Mouse (Mus musculus): ENCODE results near the gene Slc25a51. TPM values are rescaled to one million over a fixed set of nuclear protein-coding genes. Genes with fewer than 3 reads are reported as not detected.

The Slc25a51 gene
- total and polyA plus RNA-seq, 3 experiments: 43.8 to 395 (median 47.5) TPM

- TF ChIP-seq TBP (IDR thresholded peaks at IDR 0.05; ENCODE audit: low read depth, low read length) (peak; percentile 34), ZNF384 (IDR thresholded peaks at IDR 0.05; ENCODE audit: low read depth, low read length) (peak; percentile 30), POLR2AphosphoS2 (IDR thresholded peaks at IDR 0.05; ENCODE audit: low read length) (0 out of 2 replicates have a peak, but pooled peaks have one; percentile 19), MAX (IDR thresholded peaks at IDR 0.05; ENCODE audit: low read length) (peak; percentile 63; the same call in 1 of the 2 replicates), ELF1 (IDR thresholded peaks at IDR 0.05; ENCODE audit: low read depth, low read length) (no peak), GATA1 (IDR thresholded peaks at IDR 0.05; ENCODE audit: low read depth, low read length) (peak; percentile 73), MYC (IDR thresholded peaks at IDR 0.05; ENCODE audit: low read depth, low read length) (0 out of 2 replicates have a peak, but pooled peaks have one; percentile 34), MXI1 (IDR thresholded peaks at IDR 0.05; ENCODE audit: low read depth, low read length) (peak; percentile 86; the same call in 1 of the 2 replicates), TCF12 (IDR thresholded peaks at IDR 0.05; ENCODE audit: low read depth, low read length) (peak; percentile 76), TAL1 (IDR thresholded peaks at IDR 0.05; ENCODE audit: low read length) (peak; percentile 59), ETS1 (IDR thresholded peaks at IDR 0.05; ENCODE audit: low read depth, low read length) (peak; percentile 78)
Observed at GRCm38 (mm10) chr4:45402878-45403498, 5.6 kb downstream of the Slc25a51 start (continued).

GRCm38 (mm10) chr4:45402281-45402680 lies 6.3 kb downstream of the Slc25a51 start:
- no peaks in the 10 kb centered on the region for H3K9me3 ChIP-seq (replicated peaks; ENCODE audit: insufficient read depth, low read length)
- H3K9ac ChIP-seq (ENCODE audit: control insufficient read depth, low read depth, low read length, poor library complexity, severe bottlenecking): no peak overlapping the region
- H3K4me1 ChIP-seq (ENCODE audit: control insufficient read depth in 1 of 2, insufficient read depth in 2 of 2, low read length in 2 of 2): peaks cover 10 to 36% of the 10 kb centered on the region in 2 experiments
- no peaks in the 10 kb centered on the region for H3K27me3 ChIP-seq (ENCODE audit: control insufficient read depth in 1 of 2, insufficient read depth in 2 of 2, low read length in 2 of 2)
- peak overlapping the region in 1 of 2 experiments; percentile 13; a peak in 1 of 4 replicates for H3K4me3 ChIP-seq (ENCODE audit: control insufficient read depth in 1 of 2, insufficient read depth in 1 of 2, low read depth in 2 of 2, low read length in 2 of 2)
- H3K79me2 ChIP-seq (ENCODE audit: control insufficient read depth, insufficient read depth, low read length, poor library complexity): peaks cover 20% of the 10 kb centered on the region
- peak overlapping the region; percentile 62 for H3K27ac ChIP-seq (ENCODE audit: control insufficient read depth, low read depth, low read length)
- no peak for DNase-seq (ENCODE audit: low read depth, low spot score)
- H3K36me3 ChIP-seq (ENCODE audit: control insufficient read depth in 1 of 2, insufficient read depth in 2 of 2, low read length in 2 of 2): peaks cover 14 to 32% of the 10 kb centered on the region in 2 experiments
- no peak for TF ChIP-seq ETS1 (IDR thresholded peaks at IDR 0.05; ENCODE audit: low read depth, low read length)
- TF ChIP-seq SIN3A (IDR thresholded peaks at IDR 0.05; ENCODE audit: low read length): no peak
- no peak for TF ChIP-seq CHD1 (IDR thresholded peaks at IDR 0.05; ENCODE audit: low read depth, low read length)
- TF ChIP-seq POLR2AphosphoS2 (IDR thresholded peaks at IDR 0.05; ENCODE audit: low read length): no peak
- no peak for TF ChIP-seq USF2 (IDR thresholded peaks at IDR 0.05; ENCODE audit: borderline replicate concordance in 1 of 2, insufficient read depth in 1 of 2, low read depth in 1 of 2, low read length in 2 of 2)
- TF ChIP-seq RCOR1 (IDR thresholded peaks at IDR 0.05; ENCODE audit: low read depth, low read length): no peak
- TF ChIP-seq NRF1 (IDR thresholded peaks at IDR 0.05; ENCODE audit: insufficient read depth, low read depth, low read length, poor library complexity, severe bottlenecking): no peak
- TF ChIP-seq MAX (IDR thresholded peaks at IDR 0.05; ENCODE audit: low read length): no peak
- no peak for TF ChIP-seq MAZ (IDR thresholded peaks at IDR 0.05; ENCODE audit: low read depth, low read length)
- no peak for TF ChIP-seq USF1 (IDR thresholded peaks at IDR 0.05; ENCODE audit: low read depth, low read length)
- no peak for TF ChIP-seq CHD2 (IDR thresholded peaks at IDR 0.05; ENCODE audit: low read length)
- no peak for TF ChIP-seq ELF1 (IDR thresholded peaks at IDR 0.05; ENCODE audit: low read depth, low read length)
- TF ChIP-seq MYC (IDR thresholded peaks at IDR 0.05; ENCODE audit: low read depth, low read length): no peak
- TF ChIP-seq GATA1 (IDR thresholded peaks at IDR 0.05; ENCODE audit: low read depth, low read length): no peak
- no peak for TF ChIP-seq ZMIZ1 (IDR thresholded peaks at IDR 0.05; ENCODE audit: low read depth, low read length)
- no peak for TF ChIP-seq BHLHE40 (IDR thresholded peaks at IDR 0.05; ENCODE audit: borderline replicate concordance, low read depth, low read length)
- TF ChIP-seq CTCF (IDR thresholded peaks at IDR 0.05 in 2 of 3, conservative IDR thresholded peaks at IDR 0.05 in 1 of 3; ENCODE audit: control insufficient read depth in 1 of 3, insufficient read depth in 1 of 3, low read depth in 2 of 3, low read length in 3 of 3, poor library complexity in 1 of 3, severe bottlenecking in 1 of 3): no peak
- no peak for TF ChIP-seq JUND (IDR thresholded peaks at IDR 0.05; ENCODE audit: low read depth, low read length)
- TF ChIP-seq ZKSCAN1 (IDR thresholded peaks at IDR 0.05; ENCODE audit: low read depth, low read length): no peak
- no peak for TF ChIP-seq MEF2A (IDR thresholded peaks at IDR 0.05; ENCODE audit: extremely low read depth, insufficient replicate concordance, low read depth, low read length, poor library complexity, severe bottlenecking)

Measured in MEL (cell line).